Mouse (Mus musculus) hindbrain, embryonic 16.5 days (tissue): ENCODE results near the gene Jsrp1. TPM values are rescaled to one million over a fixed set of nuclear protein-coding genes. Genes with fewer than 3 reads are reported as not detected.

Experiments
- ATAC-seq: fragments of 200-750 bp; cut with Nextera tagmentation; 2 replicates; pipeline ENCODE4 v1.8.0; 2017; ENCODE audit warnings: moderate TSS enrichment, moderate library complexity
- H3K27ac ChIP-seq: fragments of 300-500 bp; sonication (generic); 2 replicates; pipeline ENCODE4 v1.5.1; 2014; ENCODE audit warnings: low read depth, mild to moderate bottlenecking, control low read depth, low read length, moderate library complexity
- H3K27me3 ChIP-seq: fragments of 300-500 bp; sonication (generic); replicated peaks from 2 replicates; pipeline ENCODE4 v1.6.1; 2014; ENCODE audit warnings: low read length; ENCODE audit not compliant: control insufficient read depth, insufficient read depth
- H3K36me3 ChIP-seq: fragments of 300-500 bp; sonication (generic); 2 replicates; pipeline ENCODE4 v1.6.1; 2014; ENCODE audit warnings: mild to moderate bottlenecking, low read length, moderate library complexity, mixed read lengths; ENCODE audit not compliant: control insufficient read depth, insufficient read depth
- H3K4me1 ChIP-seq: fragments of 300-500 bp; sonication (generic); 2 replicates; pipeline ENCODE4 v1.6.1; 2014; ENCODE audit warnings: low read depth, low read length; ENCODE audit not compliant: control insufficient read depth, insufficient read depth
- H3K4me2 ChIP-seq: fragments of 300-500 bp; sonication (generic); 2 replicates; pipeline ENCODE4 v1.6.1; 2014; ENCODE audit warnings: mild to moderate bottlenecking, low read length, control low read depth, moderate library complexity
- H3K4me3 ChIP-seq: fragments of 300-500 bp; sonication (generic); 2 replicates; pipeline ENCODE4 v1.5.1; 2014; ENCODE audit warnings: mild to moderate bottlenecking, low read length, control low read depth, moderate library complexity
- H3K9ac ChIP-seq: fragments of 300-500 bp; sonication (generic); 2 replicates; pipeline ENCODE4 v1.6.1; 2014; ENCODE audit warnings: low read depth, mild to moderate bottlenecking, control low read depth, low read length, moderate library complexity
- H3K9me3 ChIP-seq: fragments of 300-500 bp; sonication (generic); 2 replicates; pipeline ENCODE4 v1.6.1; 2014; ENCODE audit warnings: mild to moderate bottlenecking, low read length, moderate library complexity; ENCODE audit not compliant: control insufficient read depth
- WGBS: fragments of 180-500 bp; shearing (Covaris S2); extraction: QIAGEN DNeasy Blood & Tissue Kit; methylation state at CpG from one replicate; pipeline ENCODE4 v1.1.7; 2014; 5-methylcytosine and 5-hydroxymethylcytosine counted together
- polyA plus RNA-seq: library from polyadenylated mRNA; unstranded; fragments of >200 nt; fragmentation: Nextera tagmentation; extraction: Ambion mirVana; gene quantifications from 2 replicates; pipeline ENCODE4 v1.2.1, GENCODE M21; 2015

Jsrp1 gene
- polyA plus RNA-seq, 1 experiment from 2014 or later: 1.1 TPM

GRCm38 (mm10) chr10:80808099-80808984, 5.0 kb downstream of the Jsrp1 start:
- 15% methylated on average over 40 of the region's 40 CpGs for WGBS

DNA sequence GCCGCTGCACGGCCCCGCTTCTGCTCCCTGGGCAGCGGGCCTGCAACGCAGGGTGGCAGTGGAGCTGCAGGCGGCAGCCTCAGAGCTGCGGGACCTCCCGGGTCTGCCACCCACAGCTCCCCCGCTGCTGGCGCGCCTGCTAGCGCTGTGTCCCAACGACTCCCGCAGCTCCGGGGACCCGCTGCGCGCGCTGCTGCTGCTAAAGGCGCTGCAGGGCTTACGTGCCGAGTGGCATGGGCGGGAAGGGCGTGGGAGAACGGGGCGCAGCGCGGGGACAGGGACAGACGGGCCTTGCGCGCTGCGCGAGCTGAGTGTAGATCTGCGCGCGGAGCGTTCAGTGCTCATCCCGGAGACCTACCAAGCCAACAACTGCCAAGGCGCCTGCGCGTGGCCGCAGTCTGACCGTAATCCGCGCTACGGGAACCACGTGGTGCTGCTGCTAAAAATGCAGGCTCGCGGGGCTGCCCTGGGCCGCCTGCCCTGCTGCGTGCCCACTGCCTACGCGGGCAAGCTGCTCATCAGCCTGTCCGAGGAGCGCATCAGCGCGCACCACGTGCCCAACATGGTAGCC, 6.2 kb downstream of the Jsrp1 start:
- H3K27ac ChIP-seq: peak overlapping the region; percentile 87
- peak overlapping the region; percentile 98 for H3K4me2 ChIP-seq
- peaks cover 22% of the 10 kb centered on the region for H3K4me1 ChIP-seq
- peaks cover 19% of the 10 kb centered on the region for H3K27me3 ChIP-seq
- peak overlapping the region; percentile 84 for H3K9ac ChIP-seq
- peak overlapping the region; percentile 54 for H3K4me3 ChIP-seq
- no peaks in the 10 kb centered on the region for H3K9me3 ChIP-seq
- peaks cover 30% of the 10 kb centered on the region for H3K36me3 ChIP-seq
- 1% methylated on average over 40 of the region's 58 CpGs for WGBS
- ATAC-seq: peak; percentile 87

More at GRCm38 (mm10) chr10:80808099-80808984, 5.0 kb downstream of the Jsrp1 start:
- no peaks in the 10 kb centered on the region for H3K9me3 ChIP-seq
- peak overlapping the region; percentile 43 for H3K4me2 ChIP-seq
- H3K27me3 ChIP-seq: peaks cover 19% of the 10 kb centered on the region
- ATAC-seq: no peak
- peak overlapping the region; percentile 17; the same call in 1 of the 2 replicates for H3K4me3 ChIP-seq
- peak overlapping the region; percentile 43 for H3K9ac ChIP-seq
- no peak overlapping the region for H3K27ac ChIP-seq
- H3K36me3 ChIP-seq: peaks cover 19% of the 10 kb centered on the region
- peaks cover 22% of the 10 kb centered on the region for H3K4me1 ChIP-seq

GRCm38 (mm10) chr10:80806341-80807056, 6.8 kb downstream of the Jsrp1 start:
- WGBS: 36% methylated on average over 33 of the region's 34 CpGs
- Histone ChIP-seq H3K27me3 (peaks cover 19% of the 10 kb centered on the region), H3K4me2 (peak overlapping the region; percentile 98), H3K36me3 (peaks cover 35% of the 10 kb centered on the region), H3K9ac (peak overlapping the region; percentile 84), H3K4me3 (peak overlapping the region; percentile 54), H3K9me3 (no peaks in the 10 kb centered on the region), H3K4me1 (peaks cover 22% of the 10 kb centered on the region), H3K27ac (peak overlapping the region; percentile 87)
- no peak for ATAC-seq

- H3K27me3 ChIP-seq: peaks cover 19% of the 10 kb centered on the region
Measured at GRCm38 (mm10) chr10:80805925-80806324, 7.4 kb downstream of the Jsrp1 start.

GRCm38 (mm10) chr10:80805322-80805721, 8.0 kb downstream of the Jsrp1 start:
- no peak for ATAC-seq
- Histone ChIP-seq H3K36me3 (peaks cover 39% of the 10 kb centered on the region), H3K9me3 (no peaks in the 10 kb centered on the region), H3K27ac (no peak overlapping the region), H3K4me3 (no peak overlapping the region), H3K27me3 (peaks cover 17% of the 10 kb centered on the region), H3K4me1 (peaks cover 24% of the 10 kb centered on the region), H3K9ac (no peak overlapping the region), H3K4me2 (no peak overlapping the region)
- 82% methylated on average over 5 of the region's 5 CpGs for WGBS

More at GRCm38 (mm10) chr10:80805925-80806324, 7.4 kb downstream of the Jsrp1 start:
- peak overlapping the region; percentile 84; the same call in 1 of the 2 replicates for H3K9ac ChIP-seq
- no peak overlapping the region for H3K27ac ChIP-seq
- ATAC-seq: peak; percentile 15; the same call in 1 of the 2 replicates
- H3K36me3 ChIP-seq: peaks cover 39% of the 10 kb centered on the region
- H3K4me1 ChIP-seq: peaks cover 22% of the 10 kb centered on the region
- H3K4me2 ChIP-seq: no peak overlapping the region; the same call in 1 of the 2 replicates
- H3K4me3 ChIP-seq: no peak overlapping the region
- H3K9me3 ChIP-seq: no peaks in the 10 kb centered on the region
- 13% methylated on average over 3 of the region's 3 CpGs for WGBS

GRCm38 (mm10) chr10:80804916-80805315, 8.4 kb downstream of the Jsrp1 start, which contains the start of gene Amh:
TSS of gene Amh (plus strand) at chr10:80805243.
- no peak within 1 kb of the TSS for H3K27ac ChIP-seq
- 76% methylated on average over 6 of the region's 6 CpGs for WGBS
- no peaks in the 10 kb centered on the region for H3K9me3 ChIP-seq
- no peak for ATAC-seq
- peaks cover 13% of the 10 kb centered on the region for H3K27me3 ChIP-seq
- H3K4me3 ChIP-seq: no peak within 1 kb of the TSS
- peaks cover 28% of the 10 kb centered on the region for H3K4me1 ChIP-seq
- no peak within 1 kb of the TSS; the same call in 1 of the 2 replicates for H3K4me2 ChIP-seq
- 0 out of 2 replicates have a peak within 1 kb of the TSS, but pooled peaks have one; percentile 84 for H3K9ac ChIP-seq
- peaks cover 39% of the 10 kb centered on the region for H3K36me3 ChIP-seq

GRCm38 (mm10) chr10:80804340-80804739, 9.0 kb downstream of the Jsrp1 start:
- 95% methylated on average over 2 of the region's 2 CpGs for WGBS
- H3K9ac ChIP-seq: no peak overlapping the region

DNA sequence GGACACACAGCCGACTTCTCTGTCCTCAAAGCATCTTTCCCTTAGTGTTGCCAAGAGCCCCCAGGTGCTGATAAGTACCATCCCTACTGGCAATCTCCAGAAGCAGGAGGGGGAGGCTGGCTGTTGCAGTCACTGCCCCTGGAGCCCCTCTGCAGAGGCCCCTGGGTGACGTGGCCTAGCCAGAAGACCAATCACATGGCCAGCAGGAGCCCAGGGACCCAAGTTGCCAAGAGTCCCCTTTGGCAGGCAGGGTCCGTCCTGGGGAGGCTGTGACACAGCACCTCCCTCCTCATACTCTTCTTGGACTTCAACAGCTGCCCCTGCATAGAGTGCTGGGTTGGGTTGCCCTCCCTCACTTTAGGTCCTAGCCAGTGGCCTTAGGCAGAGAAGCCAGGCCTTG, 10.3 kb downstream of the Jsrp1 start:
- Histone ChIP-seq H3K9ac (no peak overlapping the region), H3K27me3 (peaks cover 3% of the 10 kb centered on the region; the same call in 1 of the 2 replicates), H3K4me2 (no peak overlapping the region), H3K36me3 (peaks cover 39% of the 10 kb centered on the region), H3K4me1 (peaks cover 28% of the 10 kb centered on the region), H3K27ac (no peak overlapping the region), H3K4me3 (no peak overlapping the region), H3K9me3 (no peaks in the 10 kb centered on the region)
- WGBS: 92% methylated on average over 3 of the region's 3 CpGs
- ATAC-seq: no peak

More at GRCm38 (mm10) chr10:80804340-80804739, 9.0 kb downstream of the Jsrp1 start:
- Histone ChIP-seq H3K27me3 (peaks cover 8% of the 10 kb centered on the region), H3K4me2 (no peak overlapping the region), H3K27ac (no peak overlapping the region), H3K36me3 (peaks cover 39% of the 10 kb centered on the region), H3K4me3 (no peak overlapping the region), H3K4me1 (peaks cover 34% of the 10 kb centered on the region), H3K9me3 (no peaks in the 10 kb centered on the region)
- no peak for ATAC-seq
